Mouse (Mus musculus) kidney, adult 8-10 months (tissue): ENCODE measurements at regions not wholly inside any gene's neighbourhood (a gene's known extent, or its start where the extent isn't known, plus 50 kb on each side); places are given as distances from the start of the nearest gene placed in this dataset.
A peak's percentile ranks its signal among the peaks of the same experiment; 100 is the strongest.

Source experiments
- DNase-seq, 2 experiments: peaks; one replicate each; pipeline ENCODE4 v3.0.0; 2022

- no peak for DNase-seq
Observed at GRCm38 (mm10) chr2:174178801-174179200, 68.7 kb downstream of the Npepl1 start.

- no peak for DNase-seq
Observed at GRCm38 (mm10) chr2:174184797-174185196, 74.6 kb downstream of the Npepl1 start.

- no peak for DNase-seq
Observed at GRCm38 (mm10) chr2:174191071-174191470, 80.9 kb downstream of the Npepl1 start.

- DNase-seq = no peak
Observed at GRCm38 (mm10) chr2:174191516-174191915, 81.4 kb downstream of the Npepl1 start.

GRCm38 (mm10) chr2:174192026-174192425 lies 81.9 kb downstream of the Npepl1 start:
- DNase-seq = no peak

GRCm38 (mm10) chr2:174193506-174193905 lies 83.4 kb downstream of the Npepl1 start:
- no peak for DNase-seq

GRCm38 (mm10) chr2:174195651-174196050 lies 85.5 kb downstream of the Npepl1 start:
- DNase-seq = no peak

- DNase-seq = no peak
Observed at GRCm38 (mm10) chr2:174196696-174197215, 86.6 kb downstream of the Npepl1 start.

GRCm38 (mm10) chr2:174197306-174197945 lies 86.7 kb upstream of the Gnas start:
- DNase-seq = no peak

- no peak for DNase-seq
Observed at GRCm38 (mm10) chr2:174198406-174198971, 85.6 kb upstream of the Gnas start.

- no peak for DNase-seq
Observed at GRCm38 (mm10) chr2:174199961-174200862, 83.9 kb upstream of the Gnas start.

GRCm38 (mm10) chr2:174203412-174203811 lies 80.7 kb upstream of the Gnas start:
- DNase-seq = peak; percentile 3 to 11

- DNase-seq = no peak
Observed at GRCm38 (mm10) chr2:174211681-174212080, 72.4 kb upstream of the Gnas start.

- no peak for DNase-seq
Observed at GRCm38 (mm10) chr2:174226660-174227059, 57.5 kb upstream of the Gnas start.
